ENCODE assay signal across 9 mouse cellular contexts in the genomic region with DNA sequence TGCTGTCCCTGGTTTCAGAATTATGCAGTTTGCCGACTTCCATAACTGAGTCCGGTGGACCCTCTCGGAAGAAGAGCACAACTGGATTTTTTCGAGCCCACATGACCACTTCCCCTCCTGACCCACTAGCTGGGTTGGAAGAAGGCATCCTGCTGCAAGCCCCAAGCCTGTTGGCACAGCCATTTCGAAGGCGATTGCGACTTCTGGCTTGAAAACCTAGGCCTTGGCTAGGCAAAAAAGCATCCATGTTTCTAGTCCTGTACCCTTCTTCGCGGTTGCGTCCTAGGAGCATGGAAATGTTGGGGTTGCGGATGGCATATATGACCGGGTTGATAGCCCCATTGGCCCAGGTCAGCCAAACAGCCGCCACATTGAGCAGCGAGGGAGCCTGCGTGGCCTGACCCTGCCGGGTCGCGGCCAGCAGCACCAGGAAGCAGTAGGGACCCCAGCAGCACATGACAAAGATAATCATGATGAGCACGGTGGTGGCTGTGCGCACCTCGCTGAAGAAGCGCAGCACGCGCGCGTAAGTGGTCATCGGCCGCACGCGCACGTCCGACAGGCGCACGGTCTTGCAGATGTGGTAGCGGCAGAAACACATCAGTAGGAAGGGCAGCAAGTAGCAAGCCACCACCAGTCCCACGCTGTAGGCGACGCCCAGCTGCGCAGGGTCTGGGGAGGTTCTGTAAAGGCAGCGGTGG. TPM values are rescaled to one million over a fixed set of nuclear protein-coding genes. Genes with fewer than 3 reads are reported as not detected.
DNase-seq lines count a peak whose midpoint lies in the region; ATAC-seq and TF ChIP-seq lines count a peak whose summit lies in the region.
"Had no signal": no experiment of that assay in that cellular context is flagged by ENCODE, and none has a peak within 500 bp of the region (broad histone marks: within the 10 kb centered on the region; RNA-seq: fewer than 3 reads in every experiment).

No protein-coding gene starts in this region.

- no peak for DNase-seq in heart, adult 18-20 months
- peak; percentile 31 for DNase-seq in forebrain, postnatal 0 days
- DNase-seq in adrenal gland, postnatal 14 days, result no peak
- no peak for DNase-seq in cerebellum, adult 11 months
- DNase-seq in gastrocnemius, postnatal 25 days, result no peak

- H3K9me3 ChIP-seq in heart, embryonic 15.5 days (replicated peaks), result no peaks in the 10 kb centered on the region
- no peaks in the 10 kb centered on the region for H3K9me3 ChIP-seq in forebrain, postnatal 0 days (ENCODE audit: low read length)

- no peak for TF ChIP-seq CTCF in bone marrow, adult 2 months (IDR thresholded peaks at IDR 0.05; ENCODE audit: control insufficient read depth, insufficient read depth, low read length)
- no peak for TF ChIP-seq CTCF in forebrain, postnatal 0 days (IDR thresholded peaks at IDR 0.05; ENCODE audit: low read depth)

- peak overlapping the region; percentile 70 for H3K4me3 ChIP-seq in heart, embryonic 15.5 days
- peak overlapping the region; percentile 21 for H3K4me3 ChIP-seq in bone marrow, adult 2 months (replicated peaks; ENCODE audit: control insufficient read depth, low read depth, low read length)
- H3K4me3 ChIP-seq in forebrain, postnatal 0 days (ENCODE audit: low read depth, low read length), result peak overlapping the region; percentile 76

- peaks cover 10% of the 10 kb centered on the region; the same call in 1 of the 2 replicates for H3K36me3 ChIP-seq in heart, embryonic 15.5 days
- H3K36me3 ChIP-seq in forebrain, postnatal 0 days (ENCODE audit: insufficient read depth), result no peaks in the 10 kb centered on the region

- 8% methylated on average over 40 of the region's 40 CpGs for WGBS in heart, embryonic 15.5 days
- WGBS in bone marrow, adult 2 months, result 11% methylated on average over 40 of the region's 40 CpGs
- 5% methylated on average over 40 of the region's 40 CpGs for WGBS in forebrain, postnatal 0 days

- peaks cover 16% of the 10 kb centered on the region for H3K4me1 ChIP-seq in heart, embryonic 15.5 days (replicated peaks)
- no peaks in the 10 kb centered on the region for H3K4me1 ChIP-seq in bone marrow, adult 2 months (ENCODE audit: control insufficient read depth, insufficient read depth, low read length)
- H3K4me1 ChIP-seq in forebrain, postnatal 0 days (ENCODE audit: insufficient read depth), result no peaks in the 10 kb centered on the region

- no peak overlapping the region for H3K27ac ChIP-seq in heart, embryonic 15.5 days
- no peak overlapping the region for H3K27ac ChIP-seq in bone marrow, adult 2 months (ENCODE audit: control insufficient read depth, insufficient read depth, low read depth, low read length, poor library complexity)
- peak overlapping the region; percentile 93 for H3K27ac ChIP-seq in forebrain, postnatal 0 days (ENCODE audit: low read depth, low read length)
- H3K27ac ChIP-seq: macrophage had no signal

- peak overlapping the region; percentile 97 for H3K4me2 ChIP-seq in heart, embryonic 15.5 days
- H3K4me2 ChIP-seq in forebrain, postnatal 0 days (ENCODE audit: low read depth), result peak overlapping the region; percentile 95

- no peak; the same call in none of the 2 replicates for ATAC-seq in heart, embryonic 15.5 days (replicated peaks; ENCODE audit: insufficient number of reproducible peaks, insufficient read depth, low FRiP score, low read depth)
- peak; percentile 70 for ATAC-seq in forebrain, postnatal 0 days
- peak; percentile 44 for ATAC-seq in megakaryocyte, adult 5-6 weeks (ENCODE audit: poor library complexity, severe bottlenecking)

- peak overlapping the region; percentile 39 for H3K9ac ChIP-seq in heart, embryonic 15.5 days
- peak overlapping the region; percentile 89 for H3K9ac ChIP-seq in forebrain, postnatal 0 days

- H3K27me3 ChIP-seq in heart, embryonic 15.5 days, result peaks cover 34% of the 10 kb centered on the region
- no peaks in the 10 kb centered on the region for H3K27me3 ChIP-seq in forebrain, postnatal 0 days (ENCODE audit: insufficient read depth, low read length)

- no peak; the same call in 1 of the 2 replicates for TF ChIP-seq POLR2A in bone marrow, adult 2 months (IDR thresholded peaks at IDR 0.05; ENCODE audit: borderline replicate concordance, control insufficient read depth, low read depth, low read length)

RNA-seq across cellular contexts. Expression of gene Gpr135, which starts 1.1 kb away (rescaled TPM):
- 0.48 and 0.60 TPM in 2 replicates for polyA plus RNA-seq in heart, embryonic 15.5 days (2015; fragmentation: Nextera tagmentation; extraction: Ambion mirVana)
- total RNA-seq in heart, adult 18-20 months (2021), result under 1 TPM; 0.35 to 0.51 TPM
- 0.50 TPM in 1 of 2 replicates, not detected in the other for polyA plus RNA-seq in bone marrow, adult 2 months (2011; ENCODE audit: insufficient read depth, insufficient read length, low replicate concordance, missing spikeins)
- 16.5 and 17.4 TPM in 2 replicates for total RNA-seq in forebrain, postnatal 0 days (2014; rRNA removed)
- polyA plus RNA-seq in forebrain, postnatal 0 days (2015; fragmentation: Nextera tagmentation; extraction: Ambion mirVana), result 9.6 and 10.8 TPM in 2 replicates
- 0.11 and 0.16 TPM in 2 replicates for total RNA-seq in megakaryocyte, adult 5-6 weeks (2015)
- total RNA-seq in megakaryocyte, adult 5-6 weeks (2017), result not detected in 2 replicates
- total RNA-seq in adrenal gland, postnatal 14 days (2021), result 3.9 and 5.0 TPM in 2 replicates
- under 1 TPM; 0.20 to 0.32 TPM for total RNA-seq in gastrocnemius, postnatal 25 days (2021)
- polyA plus RNA-seq: macrophage had no signal

RNA-seq across cellular contexts. Expression of gene L3hypdh, which starts 15.5 kb away (rescaled TPM):
- 19.9 TPM in 2 replicates for polyA plus RNA-seq in heart, embryonic 15.5 days (2015; fragmentation: Nextera tagmentation; extraction: Ambion mirVana)
- 1 to 10 TPM; 7.9 to 8.9 TPM for total RNA-seq in heart, adult 18-20 months (2021)
- polyA plus RNA-seq in bone marrow, adult 2 months (2011; ENCODE audit: insufficient read depth, insufficient read length, low replicate concordance, missing spikeins), result 0.50 and 1.6 TPM in 2 replicates
- total RNA-seq in forebrain, postnatal 0 days (2014; rRNA removed), result 4.5 and 4.7 TPM in 2 replicates
- 11.6 and 14.2 TPM in 2 replicates for polyA plus RNA-seq in forebrain, postnatal 0 days (2015; fragmentation: Nextera tagmentation; extraction: Ambion mirVana)
- total RNA-seq in megakaryocyte, adult 5-6 weeks (2015), result 0.55 TPM in 1 of 2 replicates, not detected in the other
- 0.15 and 0.49 TPM in 2 replicates for total RNA-seq in megakaryocyte, adult 5-6 weeks (2017)
- 29.9 and 31.3 TPM in 2 replicates for total RNA-seq in adrenal gland, postnatal 14 days (2021)
- total RNA-seq in gastrocnemius, postnatal 25 days (2021), result 1 to 10 TPM in 1 of 2 experiments, under 1 TPM in 1; 0.77 to 1.8 TPM

RNA-seq across cellular contexts. Expression of gene Jkamp, which starts 15.6 kb away (rescaled TPM):
- 65.8 and 73.2 TPM in 2 replicates for polyA plus RNA-seq in heart, embryonic 15.5 days (2015; fragmentation: Nextera tagmentation; extraction: Ambion mirVana)
- 10 to 100 TPM; 18.3 to 21.3 TPM for total RNA-seq in heart, adult 18-20 months (2021)
- polyA plus RNA-seq in bone marrow, adult 2 months (2011; ENCODE audit: insufficient read depth, insufficient read length, low replicate concordance, missing spikeins), result 9.1 and 12.3 TPM in 2 replicates
- 78.3 and 83.9 TPM in 2 replicates for total RNA-seq in forebrain, postnatal 0 days (2014; rRNA removed)
- polyA plus RNA-seq in forebrain, postnatal 0 days (2015; fragmentation: Nextera tagmentation; extraction: Ambion mirVana), result 87.8 and 117 TPM in 2 replicates
- 32.9 and 43.3 TPM in 2 replicates for total RNA-seq in megakaryocyte, adult 5-6 weeks (2015)
- 15.9 and 23.2 TPM in 2 replicates for total RNA-seq in megakaryocyte, adult 5-6 weeks (2017)
- total RNA-seq in adrenal gland, postnatal 14 days (2021), result 38.3 and 41.0 TPM in 2 replicates
- total RNA-seq in gastrocnemius, postnatal 25 days (2021), result 10 to 100 TPM in 1 of 2 experiments, 1 to 10 TPM in 1; 8.0 to 10.9 TPM

Comparison
In these comparisons a context has a peak if more than half of its experiments do, and no peak if none do; other contexts are left out.
1. H3K4me3 ChIP-seq: peak in every context shown above with its lines; median percentile 76 in forebrain, postnatal 0 days; 70 in heart, embryonic 15.5 days; 21 in bone marrow, adult 2 months.